Mouse (Mus musculus): ENCODE results near the gene Dnm3. TPM values are rescaled to one million over a fixed set of nuclear protein-coding genes. Genes with fewer than 3 reads are reported as not detected.

Gene Dnm3
- polyA plus RNA-seq, 1 experiment from 2014 or later = 3.6 TPM

- Histone ChIP-seq H3K27me3 (ENCODE audit: insufficient read depth, poor library complexity, severe bottlenecking) (no peaks in the 10 kb centered on the region), H3K9me3 (no peaks in the 10 kb centered on the region), H3K4me3 (no peak overlapping the region), H3K4me1 (no peaks in the 10 kb centered on the region), H3K36me3 (no peaks in the 10 kb centered on the region), H3K27ac (no peak overlapping the region)
- WGBS = 84% methylated on average over 4 of the region's 4 CpGs
- DNase-seq (ENCODE audit: low spot score) = no peak
These were observed 131.3 kb downstream of the Dnm3 start for GRCm38 (mm10) chr1:162346456-162347011.

GRCm38 (mm10) chr1:162337170-162337569, 140.7 kb downstream of the Dnm3 start:
- no peak for DNase-seq (ENCODE audit: low spot score)
- H3K9me3 ChIP-seq = no peaks in the 10 kb centered on the region
- H3K4me1 ChIP-seq = no peaks in the 10 kb centered on the region
- H3K27me3 ChIP-seq (ENCODE audit: insufficient read depth, poor library complexity, severe bottlenecking) = no peaks in the 10 kb centered on the region
- H3K4me3 ChIP-seq = no peak overlapping the region
- no peak overlapping the region for H3K27ac ChIP-seq
- WGBS = 90% methylated on average over 1 of the region's 1 CpGs
- H3K36me3 ChIP-seq = no peaks in the 10 kb centered on the region

- WGBS = 28% methylated on average over 1 of the region's 1 CpGs
- Histone ChIP-seq H3K27ac (no peak overlapping the region), H3K27me3 (ENCODE audit: insufficient read depth, poor library complexity, severe bottlenecking) (no peaks in the 10 kb centered on the region), H3K36me3 (no peaks in the 10 kb centered on the region), H3K4me3 (no peak overlapping the region), H3K4me1 (no peaks in the 10 kb centered on the region), H3K9me3 (no peaks in the 10 kb centered on the region)
- no peak for DNase-seq (ENCODE audit: low spot score)
These were observed 141.2 kb downstream of the Dnm3 start for GRCm38 (mm10) chr1:162336640-162337039.

- no peaks in the 10 kb centered on the region for H3K4me1 ChIP-seq
- WGBS = 61% methylated on average over 3 of the region's 3 CpGs
- no peaks in the 10 kb centered on the region for H3K9me3 ChIP-seq
- no peak overlapping the region for H3K4me3 ChIP-seq
- no peak overlapping the region for H3K27ac ChIP-seq
- H3K27me3 ChIP-seq (ENCODE audit: insufficient read depth, poor library complexity, severe bottlenecking) = no peaks in the 10 kb centered on the region
- H3K36me3 ChIP-seq = no peaks in the 10 kb centered on the region
- DNase-seq (ENCODE audit: low spot score) = no peak
These were observed 141.6 kb downstream of the Dnm3 start for GRCm38 (mm10) chr1:162336224-162336623.

- Histone ChIP-seq H3K27ac (no peak overlapping the region), H3K9me3 (no peaks in the 10 kb centered on the region), H3K4me3 (no peak overlapping the region), H3K27me3 (ENCODE audit: insufficient read depth, poor library complexity, severe bottlenecking) (no peaks in the 10 kb centered on the region), H3K36me3 (no peaks in the 10 kb centered on the region), H3K4me1 (no peaks in the 10 kb centered on the region)
- DNase-seq (ENCODE audit: low spot score) = no peak
- WGBS = 72% methylated on average over 4 of the region's 4 CpGs
These were observed 149.2 kb downstream of the Dnm3 start for GRCm38 (mm10) chr1:162328673-162329072.

- no peak for DNase-seq (ENCODE audit: low spot score)
- Histone ChIP-seq H3K36me3 (no peaks in the 10 kb centered on the region), H3K27ac (no peak overlapping the region), H3K9me3 (no peaks in the 10 kb centered on the region), H3K4me1 (no peaks in the 10 kb centered on the region), H3K27me3 (ENCODE audit: insufficient read depth, poor library complexity, severe bottlenecking) (no peaks in the 10 kb centered on the region), H3K4me3 (no peak overlapping the region)
- 68% methylated on average over 2 of the region's 2 CpGs for WGBS
These were observed 150.2 kb downstream of the Dnm3 start for GRCm38 (mm10) chr1:162327631-162328030.

GRCm38 (mm10) chr1:162324412-162324811, 153.4 kb downstream of the Dnm3 start:
- H3K27me3 ChIP-seq (ENCODE audit: insufficient read depth, poor library complexity, severe bottlenecking) = no peaks in the 10 kb centered on the region
- no peak for DNase-seq (ENCODE audit: low spot score)
- H3K9me3 ChIP-seq = no peaks in the 10 kb centered on the region
- no peak overlapping the region for H3K4me3 ChIP-seq
- H3K27ac ChIP-seq = no peak overlapping the region
- no peaks in the 10 kb centered on the region for H3K4me1 ChIP-seq
- no peaks in the 10 kb centered on the region for H3K36me3 ChIP-seq
- WGBS = 62% methylated on average over 4 of the region's 4 CpGs

GRCm38 (mm10) chr1:162323142-162323541, 154.7 kb downstream of the Dnm3 start:
- Histone ChIP-seq H3K27ac (no peak overlapping the region), H3K4me1 (no peaks in the 10 kb centered on the region), H3K27me3 (ENCODE audit: insufficient read depth, poor library complexity, severe bottlenecking) (no peaks in the 10 kb centered on the region), H3K36me3 (no peaks in the 10 kb centered on the region), H3K9me3 (no peaks in the 10 kb centered on the region), H3K4me3 (no peak overlapping the region)
- 83% methylated on average over 2 of the region's 2 CpGs for WGBS
- DNase-seq (ENCODE audit: low spot score) = no peak

- Histone ChIP-seq H3K27ac (peak overlapping the region; percentile 76), H3K4me3 (peak overlapping the region; percentile 39), H3K27me3 (ENCODE audit: insufficient read depth, poor library complexity, severe bottlenecking) (no peaks in the 10 kb centered on the region), H3K4me1 (peaks cover 4% of the 10 kb centered on the region; the same call in 1 of the 2 replicates), H3K36me3 (no peaks in the 10 kb centered on the region), H3K9me3 (no peaks in the 10 kb centered on the region)
- WGBS = 39% methylated on average over 11 of the region's 11 CpGs
- DNase-seq (ENCODE audit: low spot score) = peak; percentile 66
These were observed 164.2 kb downstream of the Dnm3 start for GRCm38 (mm10) chr1:162313451-162314276.

- H3K4me3 ChIP-seq = no peak overlapping the region
- peak overlapping the region; percentile 64; the same call in 1 of the 2 replicates for H3K27ac ChIP-seq
- H3K27me3 ChIP-seq (ENCODE audit: insufficient read depth, poor library complexity, severe bottlenecking) = no peaks in the 10 kb centered on the region
- WGBS = 73% methylated on average over 2 of the region's 2 CpGs
- H3K4me1 ChIP-seq = peaks cover 4% of the 10 kb centered on the region; the same call in 1 of the 2 replicates
- H3K36me3 ChIP-seq = no peaks in the 10 kb centered on the region
- DNase-seq (ENCODE audit: low spot score) = peak; percentile 30
- no peaks in the 10 kb centered on the region for H3K9me3 ChIP-seq
These were observed 165.2 kb downstream of the Dnm3 start for GRCm38 (mm10) chr1:162312621-162313020.

- DNase-seq (ENCODE audit: low spot score) = no peak
- H3K9me3 ChIP-seq = no peaks in the 10 kb centered on the region
- peaks cover 4% of the 10 kb centered on the region; the same call in 1 of the 2 replicates for H3K4me1 ChIP-seq
- H3K36me3 ChIP-seq = no peaks in the 10 kb centered on the region
- H3K27ac ChIP-seq = no peak overlapping the region
- H3K27me3 ChIP-seq (ENCODE audit: insufficient read depth, poor library complexity, severe bottlenecking) = no peaks in the 10 kb centered on the region
- H3K4me3 ChIP-seq = no peak overlapping the region
- WGBS = 73% methylated on average over 7 of the region's 7 CpGs
These were observed 165.7 kb downstream of the Dnm3 start for GRCm38 (mm10) chr1:162312152-162312551.

- WGBS = 74% methylated on average over 6 of the region's 6 CpGs
- H3K36me3 ChIP-seq = no peaks in the 10 kb centered on the region
- no peak overlapping the region for H3K4me3 ChIP-seq
- no peaks in the 10 kb centered on the region for H3K9me3 ChIP-seq
- no peaks in the 10 kb centered on the region for H3K4me1 ChIP-seq
- no peak for DNase-seq (ENCODE audit: low spot score)
- H3K27me3 ChIP-seq (ENCODE audit: insufficient read depth, poor library complexity, severe bottlenecking) = no peaks in the 10 kb centered on the region
- H3K27ac ChIP-seq = no peak overlapping the region
These were observed 172.6 kb downstream of the Dnm3 start for GRCm38 (mm10) chr1:162305247-162305646.

GRCm38 (mm10) chr1:162302480-162302879, 175.4 kb downstream of the Dnm3 start:
- Histone ChIP-seq H3K4me1 (no peaks in the 10 kb centered on the region), H3K4me3 (no peak overlapping the region), H3K36me3 (no peaks in the 10 kb centered on the region), H3K27me3 (ENCODE audit: insufficient read depth, poor library complexity, severe bottlenecking) (no peaks in the 10 kb centered on the region), H3K9me3 (no peaks in the 10 kb centered on the region), H3K27ac (no peak overlapping the region)
- 66% methylated on average over 4 of the region's 4 CpGs for WGBS
- no peak for DNase-seq (ENCODE audit: low spot score)

Data from heart, embryonic 10.5 days (tissue).